Mouse (Mus musculus) intestine, embryonic 15.5 days (tissue): ENCODE measurements at regions not wholly inside any gene's neighbourhood (a gene's known extent, or its start where the extent isn't known, plus 50 kb on each side); places are given as distances from the start of the nearest gene placed in this dataset.

Source experiments
- ATAC-seq: fragments of 200-750 bp; cut with Nextera tagmentation; 2 replicates; pipeline ENCODE4 v1.8.0; 2017; ENCODE audit warnings: moderate TSS enrichment, moderate library complexity
- H3K27ac ChIP-seq: fragments of 300-500 bp; sonication (generic); 2 replicates; pipeline ENCODE4 v1.5.1; 2015; ENCODE audit warnings: mild to moderate bottlenecking, inconsistent platforms
- H3K27me3 ChIP-seq: fragments of 300-500 bp; sonication (generic); replicated peaks from 2 replicates; pipeline ENCODE4 v1.6.1; 2015; ENCODE audit warnings: inconsistent platforms
- H3K36me3 ChIP-seq: fragments of 300-500 bp; sonication (generic); 2 replicates; pipeline ENCODE4 v1.6.1; 2015; ENCODE audit warnings: inconsistent platforms
- H3K4me1 ChIP-seq: fragments of 300-500 bp; sonication (generic); replicated peaks from 2 replicates; pipeline ENCODE4 v1.6.1; 2015; ENCODE audit warnings: inconsistent platforms
- H3K4me2 ChIP-seq: fragments of 300-500 bp; sonication (generic); replicated peaks from 2 replicates; pipeline ENCODE4 v1.6.1; 2015; ENCODE audit warnings: mild to moderate bottlenecking, inconsistent platforms
- H3K4me3 ChIP-seq: fragments of 300-500 bp; sonication (generic); replicated peaks from 2 replicates; pipeline ENCODE4 v1.5.1; 2015; ENCODE audit warnings: inconsistent platforms
- H3K9ac ChIP-seq: fragments of 300-500 bp; sonication (generic); 2 replicates; pipeline ENCODE4 v1.6.1; 2015; ENCODE audit warnings: inconsistent platforms
- H3K9me3 ChIP-seq: fragments of 300-500 bp; sonication (generic); 2 replicates; pipeline ENCODE4 v1.6.1; 2016; ENCODE audit warnings: inconsistent platforms
- WGBS: fragments of 180-500 bp; shearing (Covaris S2); methylation state at CpG from one replicate; pipeline ENCODE4 v1.1.7; 2015; 5-methylcytosine and 5-hydroxymethylcytosine counted together

DNA sequence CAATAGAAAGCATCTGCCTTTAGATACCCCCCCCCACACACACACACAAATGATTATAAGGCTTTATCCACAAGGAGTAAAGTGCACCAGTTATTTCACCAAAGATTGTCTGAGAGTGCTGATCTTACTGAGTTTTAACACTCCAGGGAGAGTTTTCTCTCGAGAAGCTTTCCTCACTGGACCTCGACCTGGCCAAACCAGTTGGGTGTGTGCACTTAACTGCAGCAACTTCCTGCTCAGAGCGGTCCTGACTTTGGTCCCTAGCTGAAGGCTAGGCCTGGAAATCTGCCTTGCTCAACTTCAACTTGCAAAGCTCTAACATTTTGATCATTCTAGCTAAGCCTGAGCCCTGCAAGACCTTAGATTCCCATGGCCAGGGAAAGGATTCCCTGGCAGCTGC lies 549.3 kb downstream of the Ankrd7 start:
- 67% methylated on average over 3 of the region's 3 CpGs for WGBS
- ATAC-seq, result peak; percentile 91

GRCm38 (mm10) chr6:19457048-19457447 lies 590.9 kb downstream of the Ankrd7 start:
- no peaks in the 10 kb centered on the region for H3K36me3 ChIP-seq
- no peaks in the 10 kb centered on the region for H3K4me1 ChIP-seq
- ATAC-seq, result no peak
- no peak overlapping the region for H3K9ac ChIP-seq
- no peak overlapping the region for H3K27ac ChIP-seq
- no peaks in the 10 kb centered on the region for H3K27me3 ChIP-seq
- H3K4me2 ChIP-seq, result no peak overlapping the region
- H3K9me3 ChIP-seq, result no peaks in the 10 kb centered on the region
- WGBS, result 60% methylated on average over 4 of the region's 4 CpGs
- H3K4me3 ChIP-seq, result no peak overlapping the region

More for the DNA sequence above, 549.3 kb downstream of the Ankrd7 start:
- Histone ChIP-seq H3K36me3 (no peaks in the 10 kb centered on the region), H3K27me3 (no peaks in the 10 kb centered on the region), H3K4me2 (no peak overlapping the region), H3K4me3 (no peak overlapping the region), H3K27ac (no peak overlapping the region), H3K4me1 (no peaks in the 10 kb centered on the region), H3K9me3 (no peaks in the 10 kb centered on the region), H3K9ac (no peak overlapping the region)
